Mouse (Mus musculus) hindbrain, embryonic 15.5 days (tissue): ENCODE results near the gene Babam2. TPM values are rescaled to one million over a fixed set of nuclear protein-coding genes. Genes with fewer than 3 reads are reported as not detected.

Experiments used
- ATAC-seq: fragments of 200-750 bp; cut with Nextera tagmentation; 2 replicates; pipeline ENCODE4 v1.8.0; 2017; ENCODE audit warnings: low read depth, moderate number of reproducible peaks, moderate TSS enrichment; ENCODE audit not compliant: low FRiP score
- H3K27ac ChIP-seq: fragments of 300-500 bp; sonication (generic); replicated peaks from 2 replicates; pipeline ENCODE4 v1.5.1; 2015; ENCODE audit warnings: mild to moderate bottlenecking, inconsistent platforms
- H3K27me3 ChIP-seq: fragments of 300-500 bp; sonication (generic); 2 replicates; pipeline ENCODE4 v1.6.1; 2015; ENCODE audit warnings: control low read depth, inconsistent platforms
- H3K36me3 ChIP-seq: fragments of 300-500 bp; sonication (generic); 2 replicates; pipeline ENCODE4 v1.6.1; 2015; ENCODE audit warnings: control low read depth, inconsistent platforms
- H3K4me1 ChIP-seq: fragments of 300-500 bp; sonication (generic); replicated peaks from 2 replicates; pipeline ENCODE4 v1.6.1; 2015; ENCODE audit warnings: control low read depth, inconsistent platforms
- H3K4me2 ChIP-seq: fragments of 300-500 bp; sonication (generic); 2 replicates; pipeline ENCODE4 v1.6.1; 2015; ENCODE audit warnings: moderate library complexity, mild to moderate bottlenecking, inconsistent platforms
- H3K4me3 ChIP-seq: fragments of 300-500 bp; sonication (generic); 2 replicates; pipeline ENCODE4 v1.5.1; 2015; ENCODE audit warnings: mild to moderate bottlenecking, inconsistent platforms
- H3K9ac ChIP-seq: fragments of 300-500 bp; sonication (generic); 2 replicates; pipeline ENCODE4 v1.6.1; 2015; ENCODE audit warnings: inconsistent platforms
- H3K9me3 ChIP-seq: fragments of 300-500 bp; sonication (generic); 2 replicates; pipeline ENCODE4 v1.6.1; 2016; ENCODE audit warnings: control low read depth, inconsistent platforms
- WGBS: fragments of 180-500 bp; shearing (Covaris S2); methylation state at CpG from one replicate; pipeline ENCODE4 v1.1.7; 2015; 5-methylcytosine and 5-hydroxymethylcytosine counted together
- polyA plus RNA-seq: library from polyadenylated mRNA; unstranded; fragments of >200 nt; fragmentation: Nextera tagmentation; extraction: Ambion mirVana; gene quantifications from 2 replicates; pipeline ENCODE4 v1.2.1, GENCODE M21; 2015

The Babam2 gene
- polyA plus RNA-seq, 1 experiment from 2014 or later = 52.8 TPM

DNA sequence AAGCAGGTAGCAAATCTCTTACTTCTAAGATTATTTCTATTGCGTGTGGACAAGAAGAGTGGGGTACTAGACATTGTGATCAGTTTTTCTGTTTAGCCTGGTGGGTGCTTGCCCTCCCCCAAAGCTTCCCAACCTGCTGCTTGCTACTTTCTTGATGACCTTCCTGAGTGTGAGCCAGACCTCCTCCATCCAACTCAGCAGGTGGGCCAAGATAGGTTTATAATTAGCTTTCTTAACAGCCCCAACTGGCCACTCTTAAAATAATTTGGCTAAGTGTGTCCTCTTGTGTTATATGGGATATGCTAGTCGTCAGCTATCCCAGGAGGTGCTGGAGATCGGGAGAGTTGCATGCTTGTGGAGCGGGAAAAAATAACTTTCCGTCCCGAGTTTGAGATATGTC is 235.8 kb downstream of the Babam2 start:
- Histone ChIP-seq H3K4me3 (no peak overlapping the region), H3K36me3 (no peaks in the 10 kb centered on the region), H3K27me3 (no peaks in the 10 kb centered on the region), H3K4me2 (no peak overlapping the region), H3K4me1 (no peaks in the 10 kb centered on the region), H3K9me3 (no peaks in the 10 kb centered on the region), H3K27ac (no peak overlapping the region), H3K9ac (no peak overlapping the region)
- WGBS = 94% methylated on average over 6 of the region's 6 CpGs
- no peak for ATAC-seq

DNA sequence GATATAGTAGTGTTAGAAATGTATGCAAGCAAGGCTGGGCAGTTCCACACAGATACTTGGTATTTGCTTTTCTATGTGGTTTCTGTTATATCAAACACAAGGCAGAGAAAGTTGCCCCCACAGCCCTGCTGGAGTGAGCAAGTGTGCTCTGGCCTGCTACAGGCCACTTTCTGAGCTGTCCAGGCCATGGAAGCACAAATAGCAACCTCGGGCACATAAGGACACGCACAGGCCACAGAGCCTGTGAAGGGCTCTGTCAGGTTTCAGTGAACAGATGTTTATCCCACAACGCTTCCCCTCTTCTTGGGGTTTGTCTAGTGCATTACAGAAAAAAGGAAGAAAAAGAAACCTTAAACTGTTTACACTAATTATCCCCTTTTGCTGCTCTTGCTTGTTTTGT is 236.9 kb downstream of the Babam2 start:
- Histone ChIP-seq H3K36me3 (no peaks in the 10 kb centered on the region), H3K9me3 (no peaks in the 10 kb centered on the region), H3K4me2 (no peak overlapping the region), H3K27me3 (no peaks in the 10 kb centered on the region), H3K4me3 (no peak overlapping the region), H3K27ac (no peak overlapping the region), H3K4me1 (no peaks in the 10 kb centered on the region), H3K9ac (no peak overlapping the region)
- no peak for ATAC-seq
- 81% methylated on average over 3 of the region's 3 CpGs for WGBS

DNA sequence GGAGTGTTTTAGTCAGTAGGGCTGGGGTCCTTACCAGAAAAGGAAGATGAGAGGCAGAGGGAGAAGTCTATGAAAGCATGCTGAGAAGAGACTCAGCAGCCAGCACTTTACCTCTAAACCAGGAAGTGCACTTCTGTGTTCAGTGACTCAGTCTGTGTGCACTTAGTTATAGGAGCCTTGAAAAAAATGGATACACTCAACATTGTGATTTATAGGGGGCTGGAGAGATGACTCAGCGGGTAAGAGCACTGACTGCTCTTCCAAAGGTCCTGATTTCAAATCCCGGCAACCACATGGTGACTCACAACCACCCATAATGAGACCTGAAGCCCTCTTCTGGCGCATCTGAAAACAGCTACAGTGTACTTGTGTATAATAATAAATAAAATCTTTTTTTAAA is 238.5 kb downstream of the Babam2 start:
- Histone ChIP-seq H3K9me3 (no peaks in the 10 kb centered on the region), H3K27me3 (no peaks in the 10 kb centered on the region), H3K27ac (no peak overlapping the region), H3K36me3 (no peaks in the 10 kb centered on the region), H3K4me1 (no peaks in the 10 kb centered on the region), H3K4me2 (no peak overlapping the region), H3K4me3 (no peak overlapping the region), H3K9ac (no peak overlapping the region)
- no peak for ATAC-seq
- 92% methylated on average over 3 of the region's 3 CpGs for WGBS

DNA sequence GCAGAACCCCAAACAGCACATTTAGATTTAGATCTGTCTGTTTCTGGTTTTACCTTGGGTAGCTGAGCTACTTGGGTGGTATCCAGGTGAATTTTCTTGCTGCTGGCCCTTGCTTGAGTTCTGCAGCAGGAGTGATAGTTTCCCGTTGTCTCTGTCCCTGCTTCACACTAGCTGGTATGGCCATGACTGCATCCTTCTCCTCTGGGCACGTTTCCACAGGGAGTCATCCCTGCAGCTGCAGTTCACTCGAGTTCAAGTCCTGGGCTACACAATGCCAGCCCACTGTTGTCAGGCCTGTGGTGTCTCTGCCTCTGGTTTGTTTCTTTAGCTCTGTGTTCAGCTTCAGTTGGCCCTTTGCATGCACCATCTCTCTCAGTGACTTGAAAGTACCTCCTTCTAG is 239.0 kb downstream of the Babam2 start:
- H3K36me3 ChIP-seq = no peaks in the 10 kb centered on the region
- no peak for ATAC-seq
- no peaks in the 10 kb centered on the region for H3K27me3 ChIP-seq
- no peak overlapping the region for H3K4me3 ChIP-seq
- no peak overlapping the region for H3K4me2 ChIP-seq
- H3K27ac ChIP-seq = no peak overlapping the region
- H3K9ac ChIP-seq = no peak overlapping the region
- no peaks in the 10 kb centered on the region for H3K4me1 ChIP-seq
- 81% methylated on average over 3 of the region's 3 CpGs for WGBS
- no peaks in the 10 kb centered on the region for H3K9me3 ChIP-seq

DNA sequence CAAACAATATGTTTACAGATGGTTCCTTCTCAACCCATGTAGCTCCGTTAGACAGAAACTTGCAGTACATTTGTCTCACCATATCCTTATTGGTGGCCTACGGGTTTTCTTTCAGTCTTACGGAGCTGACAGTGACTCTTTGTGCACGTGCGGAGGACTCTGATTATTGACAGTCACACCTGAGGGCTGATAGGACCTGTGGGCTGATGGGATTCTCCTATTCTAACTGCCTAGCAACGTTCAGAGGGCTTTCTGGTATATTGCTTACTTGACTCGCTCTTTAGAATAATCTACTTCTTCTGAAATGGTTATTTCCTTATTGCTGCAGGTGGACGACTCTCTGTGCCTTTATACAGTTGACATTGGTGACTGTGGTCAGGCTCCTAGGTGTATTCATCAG is 243.4 kb downstream of the Babam2 start:
- no peak overlapping the region for H3K27ac ChIP-seq
- no peaks in the 10 kb centered on the region for H3K27me3 ChIP-seq
- H3K9ac ChIP-seq = no peak overlapping the region
- no peaks in the 10 kb centered on the region for H3K36me3 ChIP-seq
- no peaks in the 10 kb centered on the region for H3K4me1 ChIP-seq
- no peak overlapping the region for H3K4me3 ChIP-seq
- 94% methylated on average over 8 of the region's 8 CpGs for WGBS
- H3K9me3 ChIP-seq = no peaks in the 10 kb centered on the region
- ATAC-seq = no peak
- no peak overlapping the region for H3K4me2 ChIP-seq

DNA sequence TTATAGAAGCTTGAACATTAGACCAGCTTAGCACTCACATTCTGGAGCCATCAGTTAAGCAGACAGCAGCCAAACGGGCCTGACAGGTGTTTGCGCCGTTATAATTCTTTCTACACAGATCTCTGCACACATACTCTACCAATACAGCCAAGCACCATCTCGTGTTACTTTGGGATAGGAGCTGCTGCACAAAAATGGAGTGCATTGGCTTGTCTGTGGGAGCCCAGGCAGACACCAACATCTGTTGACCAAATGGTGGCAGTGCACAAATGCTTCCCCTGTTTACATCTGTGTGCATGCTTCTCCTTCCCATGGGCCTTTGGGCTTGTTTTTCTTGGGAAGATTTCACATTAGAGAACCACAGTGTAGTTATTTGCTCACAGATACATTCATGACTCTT is 249.7 kb downstream of the Babam2 start:
- no peak overlapping the region for H3K4me2 ChIP-seq
- no peak overlapping the region for H3K4me3 ChIP-seq
- H3K27ac ChIP-seq = no peak overlapping the region
- no peaks in the 10 kb centered on the region for H3K27me3 ChIP-seq
- no peaks in the 10 kb centered on the region for H3K4me1 ChIP-seq
- H3K9me3 ChIP-seq = no peaks in the 10 kb centered on the region
- no peaks in the 10 kb centered on the region for H3K36me3 ChIP-seq
- 73% methylated on average over 4 of the region's 4 CpGs for WGBS
- no peak overlapping the region for H3K9ac ChIP-seq
- ATAC-seq = no peak

DNA sequence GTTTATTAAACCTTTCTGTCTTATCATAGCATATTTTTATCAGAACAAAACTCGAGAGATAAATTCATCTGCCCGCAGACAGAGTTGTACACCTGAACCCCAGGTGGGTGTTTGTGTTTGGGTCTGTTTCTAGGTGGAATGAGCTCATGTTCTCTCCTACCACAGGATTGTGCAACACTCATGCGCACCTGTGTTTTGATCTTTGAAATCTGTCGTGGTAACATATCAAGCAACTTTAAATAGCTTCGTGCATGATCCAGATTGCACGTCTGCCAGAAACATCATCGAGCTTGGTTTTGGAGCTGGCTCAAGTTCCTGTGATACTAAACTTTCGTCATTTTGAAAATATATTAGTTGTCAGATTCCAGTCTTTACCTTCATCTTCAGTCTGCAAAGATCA is 251.9 kb downstream of the Babam2 start:
- H3K9ac ChIP-seq = no peak overlapping the region
- no peak overlapping the region for H3K4me3 ChIP-seq
- H3K36me3 ChIP-seq = no peaks in the 10 kb centered on the region
- 94% methylated on average over 8 of the region's 8 CpGs for WGBS
- H3K4me1 ChIP-seq = no peaks in the 10 kb centered on the region
- no peaks in the 10 kb centered on the region for H3K27me3 ChIP-seq
- H3K9me3 ChIP-seq = no peaks in the 10 kb centered on the region
- no peak for ATAC-seq
- H3K4me2 ChIP-seq = no peak overlapping the region
- no peak overlapping the region for H3K27ac ChIP-seq

DNA sequence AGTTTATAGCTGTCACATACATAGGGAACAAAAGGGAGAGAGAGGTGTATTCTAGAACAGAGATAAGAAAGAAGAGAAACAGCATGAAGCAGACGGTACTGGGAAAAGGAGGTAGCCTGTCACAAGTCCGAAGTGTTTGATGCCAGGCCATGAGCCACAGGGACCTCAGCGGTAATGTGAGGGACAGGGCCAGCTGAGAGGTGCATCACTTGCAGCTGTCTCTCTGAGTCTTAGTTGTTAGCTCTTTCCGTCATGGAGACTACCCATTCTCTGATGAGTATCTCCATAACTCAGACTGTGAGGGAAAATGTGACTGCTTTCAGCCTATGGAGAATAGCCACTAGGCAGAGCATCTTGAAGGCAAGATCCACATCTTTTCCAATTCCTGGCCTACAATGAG is 253.0 kb downstream of the Babam2 start:
- no peak overlapping the region for H3K4me2 ChIP-seq
- ATAC-seq = no peak
- no peaks in the 10 kb centered on the region for H3K36me3 ChIP-seq
- H3K9me3 ChIP-seq = no peaks in the 10 kb centered on the region
- no peak overlapping the region for H3K4me3 ChIP-seq
- no peak overlapping the region for H3K27ac ChIP-seq
- H3K27me3 ChIP-seq = no peaks in the 10 kb centered on the region
- no peaks in the 10 kb centered on the region for H3K4me1 ChIP-seq
- WGBS = 95% methylated on average over 4 of the region's 4 CpGs
- no peak overlapping the region for H3K9ac ChIP-seq

DNA sequence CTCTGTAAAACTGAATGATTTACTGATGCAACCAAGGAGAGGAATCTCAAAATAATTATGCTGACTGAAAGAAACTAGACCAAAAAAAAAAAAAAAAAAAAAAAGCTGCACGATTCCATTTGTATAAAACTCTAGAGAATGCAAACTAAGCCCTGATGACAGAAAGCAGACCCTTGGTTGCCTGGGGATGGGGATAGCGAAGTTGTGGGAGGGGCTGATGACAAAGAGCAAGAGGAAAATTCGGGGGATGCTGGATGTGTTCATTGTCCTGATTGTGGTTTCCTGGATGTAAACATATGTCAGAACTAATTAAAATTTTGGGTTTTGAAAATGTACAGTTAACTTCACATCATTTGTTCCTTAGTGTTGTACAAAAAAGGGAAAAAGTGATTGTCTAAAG is 257.7 kb downstream of the Babam2 start:
- Histone ChIP-seq H3K4me3 (no peak overlapping the region), H3K27ac (no peak overlapping the region), H3K9me3 (no peaks in the 10 kb centered on the region), H3K9ac (no peak overlapping the region), H3K4me2 (no peak overlapping the region), H3K4me1 (no peaks in the 10 kb centered on the region), H3K27me3 (no peaks in the 10 kb centered on the region), H3K36me3 (no peaks in the 10 kb centered on the region)
- no peak for ATAC-seq
- 81% methylated on average over 3 of the region's 3 CpGs for WGBS

DNA sequence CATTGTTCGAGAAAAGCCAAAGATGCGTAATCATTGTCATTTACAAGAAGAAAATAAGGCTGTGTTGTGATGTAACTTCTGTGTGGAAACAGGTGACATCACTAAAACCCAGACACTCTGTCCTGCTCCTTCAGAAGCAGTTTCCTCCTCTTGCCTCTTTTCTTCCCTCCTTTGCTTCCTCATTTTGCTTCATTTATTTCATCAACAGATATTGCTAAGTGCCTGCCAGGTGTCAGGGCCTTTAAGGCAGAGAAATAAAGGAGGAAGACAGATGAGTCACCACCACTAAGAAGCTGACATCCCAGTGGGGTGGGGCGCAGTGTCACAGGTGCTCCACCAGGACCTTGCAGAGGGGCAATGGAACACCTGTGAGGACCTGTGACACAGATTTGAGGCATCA is 258.9 kb downstream of the Babam2 start:
- no peak for ATAC-seq
- Histone ChIP-seq H3K9me3 (no peaks in the 10 kb centered on the region), H3K4me3 (no peak overlapping the region), H3K4me2 (no peak overlapping the region), H3K27ac (no peak overlapping the region), H3K4me1 (no peaks in the 10 kb centered on the region), H3K36me3 (no peaks in the 10 kb centered on the region), H3K27me3 (no peaks in the 10 kb centered on the region), H3K9ac (no peak overlapping the region)
- 98% methylated on average over 3 of the region's 3 CpGs for WGBS

DNA sequence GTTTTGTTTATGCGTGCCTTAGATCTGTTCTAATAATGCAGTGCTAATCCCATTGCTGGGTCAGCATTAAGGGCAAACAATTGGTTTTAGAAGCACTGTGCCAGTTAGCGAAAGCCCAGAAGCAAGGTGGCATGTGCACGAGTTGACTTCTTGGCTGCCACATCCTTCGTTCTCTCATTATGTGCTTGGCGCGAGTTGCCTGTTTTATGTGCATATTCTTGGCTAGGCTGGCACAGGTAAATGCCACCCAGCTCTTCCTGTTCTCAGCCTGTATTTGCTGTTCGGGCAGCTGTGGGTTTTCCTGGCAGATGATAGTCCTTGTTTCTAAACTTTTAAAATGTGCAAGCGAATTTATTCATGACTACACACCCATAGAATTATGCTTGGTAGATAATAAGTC is 262.4 kb downstream of the Babam2 start:
- no peak for ATAC-seq
- H3K9ac ChIP-seq = no peak overlapping the region
- H3K27ac ChIP-seq = no peak overlapping the region
- H3K4me1 ChIP-seq = no peaks in the 10 kb centered on the region
- no peak overlapping the region for H3K4me3 ChIP-seq
- no peak overlapping the region for H3K4me2 ChIP-seq
- H3K36me3 ChIP-seq = no peaks in the 10 kb centered on the region
- no peaks in the 10 kb centered on the region for H3K9me3 ChIP-seq
- WGBS = 72% methylated on average over 8 of the region's 8 CpGs
- H3K27me3 ChIP-seq = no peaks in the 10 kb centered on the region

DNA sequence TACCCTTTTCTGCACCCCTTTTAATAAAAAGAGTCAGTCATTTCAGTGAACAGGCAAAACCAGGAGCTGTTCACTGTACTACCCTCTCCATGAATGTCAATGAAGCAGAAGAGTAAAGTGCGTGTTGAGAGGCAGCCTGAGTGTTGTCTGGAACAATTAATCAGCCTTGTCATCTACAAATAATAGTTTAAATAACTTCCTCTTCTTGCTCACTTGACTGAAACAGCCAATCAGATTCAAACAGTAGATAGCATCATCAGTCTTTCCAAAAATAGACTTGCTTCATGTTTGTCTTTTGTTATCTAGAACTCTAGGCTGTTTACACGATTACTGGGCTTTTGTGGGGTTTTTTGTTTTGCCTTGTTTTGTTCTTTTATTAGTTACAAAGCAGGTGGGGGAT is 263.9 kb downstream of the Babam2 start:
- H3K27me3 ChIP-seq = no peaks in the 10 kb centered on the region
- no peak overlapping the region for H3K9ac ChIP-seq
- WGBS = 51% methylated on average over 2 of the region's 2 CpGs
- H3K9me3 ChIP-seq = no peaks in the 10 kb centered on the region
- no peaks in the 10 kb centered on the region for H3K36me3 ChIP-seq
- H3K27ac ChIP-seq = no peak overlapping the region
- no peak overlapping the region for H3K4me2 ChIP-seq
- H3K4me3 ChIP-seq = no peak overlapping the region
- ATAC-seq = no peak
- no peaks in the 10 kb centered on the region for H3K4me1 ChIP-seq

DNA sequence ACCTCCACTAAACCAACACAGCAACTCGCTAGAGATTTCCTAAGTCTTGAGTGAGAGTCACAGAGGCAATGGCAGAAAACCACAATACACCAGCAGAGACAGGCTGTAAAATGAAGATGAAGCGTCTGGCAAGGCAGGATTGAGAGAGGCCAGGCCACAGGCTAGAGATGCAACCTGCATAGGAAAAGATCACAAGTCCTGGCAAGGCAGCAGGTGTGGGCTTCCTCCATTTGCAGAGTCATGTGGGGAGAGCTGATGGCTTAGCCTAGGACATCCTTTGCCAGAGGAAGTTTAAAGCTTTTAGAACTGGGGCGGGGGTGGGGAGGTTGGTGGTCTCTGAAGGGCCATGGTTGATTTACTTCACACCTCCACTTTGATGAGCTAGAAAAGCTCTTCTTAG is 264.9 kb downstream of the Babam2 start:
- H3K4me2 ChIP-seq = no peak overlapping the region
- ATAC-seq = no peak
- no peak overlapping the region for H3K27ac ChIP-seq
- H3K4me3 ChIP-seq = no peak overlapping the region
- no peak overlapping the region for H3K9ac ChIP-seq
- no peaks in the 10 kb centered on the region for H3K9me3 ChIP-seq
- no peaks in the 10 kb centered on the region for H3K27me3 ChIP-seq
- H3K4me1 ChIP-seq = no peaks in the 10 kb centered on the region
- WGBS = 75% methylated on average over 3 of the region's 3 CpGs
- no peaks in the 10 kb centered on the region for H3K36me3 ChIP-seq
